Mouse (Mus musculus) neural tube, embryonic 14.5 days (tissue): Measurements from ENCODE around the gene Lyst. TPM values are rescaled to one million over a fixed set of nuclear protein-coding genes. Genes with fewer than 3 reads are reported as not detected.
"Not testable (repeated sequence)": the region's sequence is repeated elsewhere in the genome, so short reads cannot be mapped to it uniquely, and the experiment has no call there.

Experiments
- ATAC-seq: fragments of 200-750 bp; cut with Nextera tagmentation; 2 replicates; pipeline ENCODE4 v1.8.0; 2017; ENCODE audit warnings: low read depth, mild to moderate bottlenecking, moderate TSS enrichment, moderate library complexity
- H3K27ac ChIP-seq: fragments of 300-500 bp; sonication (generic); 2 replicates; pipeline ENCODE4 v1.5.1; 2014; ENCODE audit warnings: low read depth, mild to moderate bottlenecking, control low read depth, low read length, moderate library complexity, mixed read lengths
- H3K27me3 ChIP-seq: fragments of 300-500 bp; sonication (generic); 2 replicates; pipeline ENCODE4 v1.6.1; 2014; ENCODE audit warnings: low read length; ENCODE audit not compliant: control insufficient read depth, insufficient read depth
- H3K36me3 ChIP-seq: fragments of 300-500 bp; sonication (generic); 2 replicates; pipeline ENCODE4 v1.6.1; 2014; ENCODE audit warnings: low read length, mixed read lengths; ENCODE audit not compliant: control insufficient read depth, insufficient read depth
- H3K4me1 ChIP-seq: fragments of 300-500 bp; sonication (generic); 2 replicates; pipeline ENCODE4 v1.6.1; 2014; ENCODE audit warnings: low read length; ENCODE audit not compliant: control insufficient read depth, insufficient read depth
- H3K4me2 ChIP-seq: fragments of 300-500 bp; sonication (generic); 2 replicates; pipeline ENCODE4 v1.6.1; 2014; ENCODE audit warnings: mild to moderate bottlenecking, low read depth, low read length, control low read depth
- H3K4me3 ChIP-seq: fragments of 300-500 bp; sonication (generic); 2 replicates; pipeline ENCODE4 v1.5.1; 2014; ENCODE audit warnings: low read depth, low read length, control low read depth, mixed read lengths
- H3K9ac ChIP-seq: fragments of 300-500 bp; sonication (generic); replicated peaks from 2 replicates; pipeline ENCODE4 v1.6.1; 2014; ENCODE audit warnings: low read depth, mild to moderate bottlenecking, control low read depth, low read length, mixed read lengths
- H3K9me3 ChIP-seq: fragments of 300-500 bp; sonication (generic); 2 replicates; pipeline ENCODE4 v1.6.1; 2016; ENCODE audit warnings: low read length; ENCODE audit not compliant: control insufficient read depth
- WGBS: fragments of 180-500 bp; shearing (Covaris S2); extraction: QIAGEN DNeasy Blood & Tissue Kit; methylation state at CpG from one replicate; pipeline ENCODE4 v1.1.7; 2014; 5-methylcytosine and 5-hydroxymethylcytosine counted together
- polyA plus RNA-seq: library from polyadenylated mRNA; unstranded; fragments of >200 nt; fragmentation: Nextera tagmentation; extraction: Ambion mirVana; gene quantifications from 2 replicates; pipeline ENCODE4 v1.2.1, GENCODE M21; 2014

The Lyst gene
- polyA plus RNA-seq, 1 experiment from 2014 or later = 9.7 TPM

- no peaks in the 10 kb centered on the region for H3K27me3 ChIP-seq
- no peak overlapping the region for H3K9ac ChIP-seq
- WGBS = 67% methylated on average over 6 of the region's 6 CpGs
- H3K9me3 ChIP-seq = no peaks in the 10 kb centered on the region
- ATAC-seq = no peak
- H3K27ac ChIP-seq = no peak overlapping the region
- no peaks in the 10 kb centered on the region for H3K4me1 ChIP-seq
- H3K4me3 ChIP-seq = no peak overlapping the region
- no peak overlapping the region for H3K4me2 ChIP-seq
- H3K36me3 ChIP-seq = peaks cover 5% of the 10 kb centered on the region; the same call in 1 of the 2 replicates
Observed at GRCm38 (mm10) chr13:13681642-13682041, 91.4 kb downstream of the Lyst start.

- WGBS = 87% methylated on average over 5 of the region's 5 CpGs
- H3K9ac ChIP-seq = no peak overlapping the region
- no peak for ATAC-seq
Observed at GRCm38 (mm10) chr13:13703476-13703875, 113.3 kb downstream of the Lyst start.

GRCm38 (mm10) chr13:13721435-13721834 is 131.2 kb downstream of the Lyst start:
- H3K4me1 ChIP-seq, H3K4me3 ChIP-seq, H3K27me3 ChIP-seq, ATAC-seq, H3K9ac ChIP-seq, H3K4me2 ChIP-seq, H3K27ac ChIP-seq, H3K36me3 ChIP-seq, H3K9me3 ChIP-seq: not testable (repeated sequence)
- WGBS = 94% methylated on average over 17 of the region's 17 CpGs

More at GRCm38 (mm10) chr13:13703476-13703875, 113.3 kb downstream of the Lyst start:
- Histone ChIP-seq H3K27ac (no peak overlapping the region), H3K4me1 (no peaks in the 10 kb centered on the region), H3K4me3 (no peak overlapping the region), H3K27me3 (no peaks in the 10 kb centered on the region), H3K4me2 (no peak overlapping the region), H3K36me3 (0 out of 2 replicates have a peak, but pooled peaks cover 3% of the 10 kb centered on the region), H3K9me3 (no peaks in the 10 kb centered on the region)

- Histone ChIP-seq H3K4me2 (no peak overlapping the region), H3K27ac (no peak overlapping the region), H3K9me3 (no peaks in the 10 kb centered on the region), H3K4me1 (no peaks in the 10 kb centered on the region), H3K9ac (no peak overlapping the region), H3K4me3 (no peak overlapping the region), H3K36me3 (0 out of 2 replicates have a peak, but pooled peaks cover 5% of the 10 kb centered on the region), H3K27me3 (no peaks in the 10 kb centered on the region)
- 84% methylated on average over 3 of the region's 3 CpGs for WGBS
- no peak for ATAC-seq
Observed at GRCm38 (mm10) chr13:13723293-13723692, 133.1 kb downstream of the Lyst start.

- no peak for ATAC-seq
- no peak overlapping the region for H3K27ac ChIP-seq
- no peaks in the 10 kb centered on the region for H3K9me3 ChIP-seq
- H3K36me3 ChIP-seq = 0 out of 2 replicates have a peak, but pooled peaks cover 5% of the 10 kb centered on the region
- no peaks in the 10 kb centered on the region for H3K4me1 ChIP-seq
- H3K4me2 ChIP-seq = no peak overlapping the region
- H3K27me3 ChIP-seq = no peaks in the 10 kb centered on the region
- no peak overlapping the region for H3K9ac ChIP-seq
- no peak overlapping the region for H3K4me3 ChIP-seq
Observed at GRCm38 (mm10) chr13:13723786-13724185, 133.6 kb downstream of the Lyst start.

- no peak overlapping the region for H3K27ac ChIP-seq
- H3K9ac ChIP-seq = no peak overlapping the region
- no peak for ATAC-seq
- H3K4me1 ChIP-seq = no peaks in the 10 kb centered on the region
- peaks cover 11% of the 10 kb centered on the region; the same call in 1 of the 2 replicates for H3K36me3 ChIP-seq
- 96% methylated on average over 4 of the region's 4 CpGs for WGBS
- H3K9me3 ChIP-seq = no peaks in the 10 kb centered on the region
- no peak overlapping the region for H3K4me2 ChIP-seq
- H3K27me3 ChIP-seq = no peaks in the 10 kb centered on the region
- no peak overlapping the region for H3K4me3 ChIP-seq
Observed at GRCm38 (mm10) chr13:13739232-13739631, 149.0 kb downstream of the Lyst start.

GRCm38 (mm10) chr13:13745911-13746310 is 155.7 kb downstream of the Lyst start:
- ATAC-seq = no peak
- Histone ChIP-seq H3K4me2 (no peak overlapping the region), H3K27me3 (no peaks in the 10 kb centered on the region), H3K4me1 (no peaks in the 10 kb centered on the region), H3K9ac (no peak overlapping the region), H3K36me3 (peaks cover 18% of the 10 kb centered on the region), H3K27ac (no peak overlapping the region), H3K9me3 (no peaks in the 10 kb centered on the region), H3K4me3 (no peak overlapping the region)
- WGBS = 88% methylated on average over 3 of the region's 3 CpGs

- H3K9me3 ChIP-seq = no peaks in the 10 kb centered on the region
- H3K27ac ChIP-seq = no peak overlapping the region
- H3K36me3 ChIP-seq = 0 out of 2 replicates have a peak, but pooled peaks cover 3% of the 10 kb centered on the region
- H3K4me3 ChIP-seq = no peak overlapping the region
- H3K27me3 ChIP-seq = no peaks in the 10 kb centered on the region
- H3K9ac ChIP-seq = no peak overlapping the region
- no peaks in the 10 kb centered on the region for H3K4me1 ChIP-seq
- H3K4me2 ChIP-seq = no peak overlapping the region
- ATAC-seq = peak; percentile 86
Observed at GRCm38 (mm10) chr13:13775778-13776494, 185.7 kb downstream of the Lyst start.

- no peak overlapping the region for H3K27ac ChIP-seq
- H3K4me3 ChIP-seq = no peak overlapping the region
- no peaks in the 10 kb centered on the region for H3K27me3 ChIP-seq
- no peaks in the 10 kb centered on the region for H3K4me1 ChIP-seq
- 0 out of 2 replicates have a peak, but pooled peaks cover 3% of the 10 kb centered on the region for H3K36me3 ChIP-seq
- H3K4me2 ChIP-seq = no peak overlapping the region
- H3K9me3 ChIP-seq = no peaks in the 10 kb centered on the region
- no peak overlapping the region for H3K9ac ChIP-seq
- 88% methylated on average over 11 of the region's 11 CpGs for WGBS
- no peak for ATAC-seq
Observed at GRCm38 (mm10) chr13:13777052-13777451, 186.9 kb downstream of the Lyst start.
